Mouse (Mus musculus) CH12.LX (cell line): ENCODE measurements around the gene Sufu. TPM values are rescaled to one million over a fixed set of nuclear protein-coding genes. Genes with fewer than 3 reads are reported as not detected.

Experiments used
- DNase-seq: peaks from one replicate; pipeline ENCODE4 v3.0.0-alpha.2; 2013; ENCODE audit errors: extremely low read depth
- H3K27ac ChIP-seq: 2 replicates; pipeline ENCODE4 v1.5.1; 2012; ENCODE audit warnings: low read depth, mild to moderate bottlenecking, control low read depth, moderate library complexity; ENCODE audit not compliant: insufficient read depth
- H3K27me3 ChIP-seq: replicated peaks from 2 replicates; pipeline ENCODE3; 2012; ENCODE audit warnings: inconsistent platforms
- H3K36me3 ChIP-seq, 2 experiments: replicated peaks in 1 of 2; 2 replicates each; pipeline versions ENCODE3 to v1.6.1; 2012; ENCODE audit warnings: inconsistent platforms in 1 of 2, low read length in 1 of 2, mild to moderate bottlenecking in 1 of 2, mixed read lengths in 1 of 2, moderate library complexity in 1 of 2; ENCODE audit not compliant: control insufficient read depth in 1 of 2, insufficient read depth in 1 of 2
- H3K4me1 ChIP-seq, 2 experiments: 2 replicates each; pipeline ENCODE4 v1.6.1; 2012; ENCODE audit warnings: inconsistent platforms in 1 of 2, moderate library complexity in 1 of 2; ENCODE audit not compliant: insufficient read depth in 2 of 2, control insufficient read depth in 1 of 2
- H3K4me2 ChIP-seq: 2 replicates; pipeline ENCODE4 v1.6.1; 2012; ENCODE audit warnings: low read depth, mild to moderate bottlenecking, control low read depth; ENCODE audit not compliant: poor library complexity, insufficient read depth, severe bottlenecking
- H3K4me3 ChIP-seq, 3 experiments: fragments of 150-350 bp in 1 of 3; sonication (generic) in 1 of 3; replicated peaks in 1 of 3; 2 replicates each; pipeline versions ENCODE3 to v1.5.1; 2011 to 2012; ENCODE audit warnings: low read depth in 2 of 3, low read length in 2 of 3, mild to moderate bottlenecking in 2 of 3, moderate library complexity in 2 of 3, control low read depth in 1 of 3, improper control_type of control experiment in 1 of 3, inconsistent platforms in 1 of 3, mixed read lengths in 1 of 3; ENCODE audit not compliant: poor library complexity in 1 of 3
- H3K79me2 ChIP-seq: replicated peaks from 2 replicates; pipeline ENCODE4 v1.6.1; 2012; ENCODE audit warnings: mild to moderate bottlenecking, moderate library complexity; ENCODE audit not compliant: control insufficient read depth, poor library complexity, insufficient read depth, severe bottlenecking; ENCODE audit errors: extremely low read depth
- H3K9ac ChIP-seq: 2 replicates; pipeline ENCODE4 v1.6.1; 2012; ENCODE audit warnings: low read depth, mild to moderate bottlenecking, control low read depth, moderate library complexity; ENCODE audit not compliant: insufficient read depth
- H3K9me3 ChIP-seq: replicated peaks from 2 replicates; pipeline ENCODE3; 2012; ENCODE audit warnings: low read length, inconsistent platforms, mixed read lengths
- BHLHE40 ChIP-seq: IDR thresholded peaks from 2 replicates; pipeline ENCODE4 v1.6.1; 2011; ENCODE audit warnings: mild to moderate bottlenecking, low read depth, low read length, improper control_type of control experiment
- CTCF ChIP-seq, 2 experiments: IDR thresholded peaks in 1 of 2; conservative IDR thresholded peaks in 1 of 2; 2 replicates each; pipeline ENCODE4 v1.5.1; 2011 to 2012; ENCODE audit warnings: low read depth in 2 of 2, low read length in 2 of 2, improper control_type of control experiment in 1 of 2, inconsistent platforms in 1 of 2, mild to moderate bottlenecking in 1 of 2, moderate library complexity in 1 of 2
- E2F4 ChIP-seq: IDR thresholded peaks from 2 replicates; pipeline ENCODE4 v1.6.1; 2011; ENCODE audit warnings: low read depth, low read length, improper control_type of control experiment; ENCODE audit not compliant: insufficient replicate concordance
- GABPA ChIP-seq: IDR thresholded peaks from 2 replicates; pipeline ENCODE4 v1.6.1; 2012; ENCODE audit warnings: low read depth, low read length, improper control_type of control experiment, inconsistent platforms; ENCODE audit not compliant: insufficient replicate concordance
- HCFC1 ChIP-seq: IDR thresholded peaks from 2 replicates; pipeline ENCODE4 v1.6.1; 2012; ENCODE audit warnings: low read depth, mild to moderate bottlenecking, inconsistent platforms, low read length, improper control_type of control experiment
- JUN ChIP-seq: IDR thresholded peaks from 2 replicates; pipeline ENCODE4 v1.6.1; 2011; ENCODE audit warnings: low read depth, mild to moderate bottlenecking, low read length, improper control_type of control experiment, moderate library complexity; ENCODE audit not compliant: insufficient read depth
- JUND ChIP-seq: conservative IDR thresholded peaks from 2 replicates; pipeline ENCODE4 v1.6.1; 2011; ENCODE audit warnings: low read depth, low read length, improper control_type of control experiment
- KAT2A ChIP-seq: IDR thresholded peaks from 2 replicates; pipeline ENCODE4 v1.6.1; 2012; ENCODE audit warnings: low read length, improper control_type of control experiment, inconsistent platforms; ENCODE audit not compliant: insufficient replicate concordance
- MAFK ChIP-seq: IDR thresholded peaks from 2 replicates; pipeline ENCODE4 v1.6.1; 2011; ENCODE audit warnings: low read length, improper control_type of control experiment; ENCODE audit not compliant: insufficient replicate concordance
- MEF2A ChIP-seq: IDR thresholded peaks from 2 replicates; pipeline ENCODE4 v1.6.1; 2014; ENCODE audit warnings: low read depth, mild to moderate bottlenecking, inconsistent platforms, low read length, improper control_type of control experiment, borderline replicate concordance
- MXI1 ChIP-seq: IDR thresholded peaks from 2 replicates; pipeline ENCODE4 v1.6.1; 2011; ENCODE audit warnings: mild to moderate bottlenecking, low read depth, low read length, improper control_type of control experiment
- MYC ChIP-seq: IDR thresholded peaks from 2 replicates; pipeline ENCODE4 v1.6.1; 2011; ENCODE audit warnings: low read depth, mild to moderate bottlenecking, improper control_type of control experiment, low read length
- NELFE ChIP-seq: IDR thresholded peaks from 2 replicates; pipeline ENCODE4 v1.6.1; 2011; ENCODE audit warnings: low read depth, low read length, improper control_type of control experiment
- NRF1 ChIP-seq: IDR thresholded peaks from 2 replicates; pipeline ENCODE4 v1.6.1; 2014; ENCODE audit warnings: low read depth, mild to moderate bottlenecking, inconsistent platforms, low read length, improper control_type of control experiment, moderate library complexity
- POLR2A ChIP-seq: IDR thresholded peaks from 2 replicates; pipeline ENCODE4 v1.6.1; 2011; ENCODE audit warnings: low read depth, mild to moderate bottlenecking, improper control_type of control experiment, low read length
- RCOR1 ChIP-seq: conservative IDR thresholded peaks from 2 replicates; pipeline ENCODE4 v1.6.1; 2012; ENCODE audit warnings: low read depth, mild to moderate bottlenecking, inconsistent platforms, low read length, improper control_type of control experiment
- SMC3 ChIP-seq: IDR thresholded peaks from 2 replicates; pipeline ENCODE4 v1.6.1; 2011; ENCODE audit warnings: low read depth, low read length, improper control_type of control experiment
- ZC3H11A ChIP-seq: IDR thresholded peaks from 2 replicates; pipeline ENCODE4 v1.6.1; 2012; ENCODE audit warnings: low read depth, mild to moderate bottlenecking, inconsistent platforms, low read length, improper control_type of control experiment
- ZMIZ1 ChIP-seq: IDR thresholded peaks from 2 replicates; pipeline ENCODE4 v1.6.1; 2012; ENCODE audit warnings: low read depth, mild to moderate bottlenecking, inconsistent platforms, low read length, improper control_type of control experiment
- dilution Hi-C: fragments of 300-500 bp; cut with MboI; formaldehyde crosslinking; loops from 2 replicates; pipeline ENCODE4 v1.14.3; 2020; ENCODE audit warnings: low sequenced_read_pairs; ENCODE audit not compliant: extremely low pct_unique_long_range_greater_than_20kb, extremely low pct_ligation_motif_present
- in situ Hi-C: fragments of 300-500 bp; cut with MboI; formaldehyde crosslinking; loops from 3 replicates; pipeline ENCODE4 v1.14.3; 2019; ENCODE audit warnings: low sequenced_read_pairs, low pct_ligation_motif_present, low pct_unique_long_range_greater_than_20kb, mixed read lengths
- polyA plus RNA-seq: library from polyadenylated mRNA; unstranded; fragments of >175 nt; gene quantifications from 2 replicates; pipeline ENCODE4 v1.2.1, GENCODE M21; 2012; ENCODE audit warnings: low read depth; ENCODE audit not compliant: insufficient read length
- total RNA-seq, 2 experiments: library from RNA; depleted of rRNA; stranded (reverse); fragments of 300-350 nt in 1 of 2; fragments of >200 nt in 1 of 2; gene quantifications; 2 replicates each; pipeline ENCODE4 v1.2.3; 2012 to 2014

Sufu gene
- total and polyA plus RNA-seq, 3 experiments, result 3.6 to 22.6 (median 9.8) TPM

GRCm38 (mm10) chr19:46454126-46454880 lies 57.6 kb downstream of the Sufu start:
- no peaks in the 10 kb centered on the region for H3K79me2 ChIP-seq
- no peaks in the 10 kb centered on the region for H3K9me3 ChIP-seq
- dilution Hi-C loops, result no loop called here
- H3K4me3 ChIP-seq, result no peak overlapping the region
- H3K9ac ChIP-seq, result no peak overlapping the region
- peaks cover 5 to 23% of the 10 kb centered on the region in 2 experiments; a peak in 2 of 4 replicates for H3K4me1 ChIP-seq
- TF ChIP-seq HCFC1, result no peak
- no peak for TF ChIP-seq JUN
- no peak for TF ChIP-seq MAFK
- TF ChIP-seq CTCF (conservative IDR thresholded peaks at IDR 0.05 in 1 of 2, IDR thresholded peaks at IDR 0.05 in 1 of 2; ENCODE audit: low read depth in 2 of 2, low read length in 2 of 2), result no peak
- TF ChIP-seq NRF1, result no peak
- no peak for TF ChIP-seq RCOR1
- TF ChIP-seq GABPA, result no peak
- TF ChIP-seq ZC3H11A, result no peak
- no peak for TF ChIP-seq BHLHE40
- no peak for TF ChIP-seq MXI1
- no peak for TF ChIP-seq KAT2A
- H3K4me2 ChIP-seq, result no peak overlapping the region
- peaks cover 38 to 98% of the 10 kb centered on the region in 2 experiments for H3K36me3 ChIP-seq
- H3K27me3 ChIP-seq, result no peaks in the 10 kb centered on the region
- H3K27ac ChIP-seq, result no peak overlapping the region
- in situ Hi-C loops, result no loop called here
- no peak for DNase-seq

- dilution Hi-C loops (no loop called here), in situ Hi-C loops (no loop called here)
- Histone ChIP-seq H3K27ac (no peak overlapping the region), H3K4me1 (peaks cover 8 to 26% of the 10 kb centered on the region in 2 experiments; a peak in 3 of 4 replicates), H3K27me3 (no peaks in the 10 kb centered on the region), H3K4me2 (no peak overlapping the region), H3K4me3 (no peak overlapping the region), H3K36me3 (peaks cover 41 to 98% of the 10 kb centered on the region in 2 experiments), H3K9me3 (no peaks in the 10 kb centered on the region), H3K9ac (no peak overlapping the region), H3K79me2 (no peaks in the 10 kb centered on the region)
- no peak for DNase-seq
- TF ChIP-seq E2F4 (no peak), MXI1 (no peak), SMC3 (no peak), CTCF (conservative IDR thresholded peaks at IDR 0.05 in 1 of 2, IDR thresholded peaks at IDR 0.05 in 1 of 2; ENCODE audit: low read depth in 2 of 2, low read length in 2 of 2) (no peak), ZMIZ1 (no peak), JUND (no peak), NRF1 (no peak), MEF2A (no peak), POLR2A (no peak), NELFE (no peak), MYC (no peak), BHLHE40 (no peak)
These were observed 58.3 kb downstream of the Sufu start for GRCm38 (mm10) chr19:46455032-46455431.
